Mouse (Mus musculus): ENCODE results near the gene Dus2. TPM values are rescaled to one million over a fixed set of nuclear protein-coding genes. Genes with fewer than 3 reads are reported as not detected.

Gene Dus2
- 1 to 10 TPM; 7.5 to 9.8 TPM for total RNA-seq (2023)

DNA sequence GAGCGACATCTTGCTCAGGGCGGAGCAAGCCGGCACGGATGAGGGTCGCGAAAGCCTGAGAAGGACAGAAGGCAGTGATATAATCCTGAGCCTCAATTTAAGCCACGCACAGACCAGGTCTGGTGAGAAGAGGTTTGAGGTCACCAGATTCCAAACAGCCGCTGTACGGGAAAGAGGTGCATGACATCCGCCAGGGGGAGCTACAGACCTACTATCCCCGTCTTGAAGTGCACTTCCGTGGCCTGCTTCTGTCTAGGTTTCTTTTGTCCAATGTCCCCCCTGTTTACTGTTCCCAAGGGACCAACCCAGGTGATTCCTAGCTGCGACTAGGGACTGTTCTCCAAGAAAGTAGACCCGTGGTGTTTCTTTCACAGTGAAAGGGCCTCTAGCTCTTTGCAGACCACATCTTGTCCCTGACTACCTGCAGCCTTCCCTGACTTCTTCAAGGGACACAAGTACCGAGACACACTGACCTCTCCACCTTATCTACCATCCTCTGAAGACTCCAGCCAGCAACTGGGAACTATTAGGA is at the start of gene Dus2:
Gene Dus2 (plus strand): TSS at position 482 of the 532 bp plus-strand sequence.

DNA sequence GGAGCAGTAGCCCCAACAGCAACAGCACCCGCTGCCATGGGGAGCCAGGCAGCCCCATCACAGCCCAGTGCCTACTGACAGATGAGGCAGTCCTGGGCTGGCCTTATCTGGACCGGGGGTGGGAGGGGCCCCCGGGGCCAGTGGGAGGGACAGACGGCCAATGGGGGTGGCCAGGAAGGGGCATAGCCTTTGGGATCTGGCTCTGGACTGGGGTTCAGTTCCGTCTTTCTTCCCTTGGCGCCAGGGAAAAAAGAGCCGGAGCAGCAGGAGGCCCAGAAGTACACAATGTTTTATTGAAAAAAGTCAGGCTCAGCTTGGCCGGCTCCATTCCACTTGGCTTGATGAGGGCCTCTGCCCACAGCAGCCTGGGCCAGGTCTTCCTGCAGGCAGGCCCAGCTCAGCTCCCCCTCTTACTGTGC is 47.8 kb upstream of the Dus2 start, which contains the start of gene Lcat:
Gene Lcat (minus strand): TSS at position 62 of the 419 bp plus-strand sequence.

DNA sequence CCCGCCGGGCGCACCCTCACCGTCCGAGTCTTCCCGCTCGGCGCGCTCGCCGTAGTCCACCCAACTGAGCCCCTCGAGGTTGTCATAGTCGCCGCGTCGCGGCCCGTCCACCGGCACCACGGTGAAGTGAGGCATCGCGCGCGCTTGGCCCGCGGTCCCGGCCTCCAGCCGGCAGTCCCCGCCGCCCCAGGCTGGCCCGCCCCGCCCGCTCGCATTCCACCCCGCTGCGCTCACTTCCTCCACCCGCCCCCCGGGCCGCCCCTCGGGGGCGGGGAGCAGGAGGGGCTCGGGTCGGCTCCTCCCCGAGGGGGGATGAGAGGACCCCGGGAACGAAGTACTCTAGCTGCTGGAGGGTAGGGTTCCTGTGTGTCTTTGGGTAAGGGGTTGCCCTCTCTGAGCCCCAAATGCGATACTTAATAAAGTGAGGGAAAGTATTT is 25.2 kb upstream of the Dus2 start, which contains the start of gene Slc12a4:
Gene Slc12a4 (minus strand): TSS at position 193 of the 437 bp plus-strand sequence.

DNA sequence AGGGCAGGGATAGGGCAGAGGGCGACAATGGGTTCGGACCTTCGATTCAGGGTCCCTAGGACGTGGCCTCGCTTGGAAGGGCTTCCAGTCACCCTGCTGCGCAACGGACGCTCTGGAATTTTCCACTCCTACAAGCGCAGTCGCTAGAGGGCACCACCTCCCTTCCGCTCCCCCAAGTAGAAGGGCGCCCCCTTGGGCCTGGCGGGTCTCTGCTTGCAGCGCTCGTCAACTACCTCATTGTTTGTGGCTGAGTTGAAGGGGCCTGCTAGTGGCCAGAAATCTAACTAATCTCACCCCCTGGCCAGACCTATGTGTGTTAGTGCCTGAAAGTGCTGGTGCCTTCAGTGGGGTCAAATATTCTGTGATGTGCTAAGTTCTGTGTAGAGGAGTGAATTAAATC is 11.8 kb upstream of the Dus2 start, which contains the start of gene Dpep3:
Gene Dpep3 (minus strand): TSS at position 105 of the 400 bp plus-strand sequence.

DNA sequence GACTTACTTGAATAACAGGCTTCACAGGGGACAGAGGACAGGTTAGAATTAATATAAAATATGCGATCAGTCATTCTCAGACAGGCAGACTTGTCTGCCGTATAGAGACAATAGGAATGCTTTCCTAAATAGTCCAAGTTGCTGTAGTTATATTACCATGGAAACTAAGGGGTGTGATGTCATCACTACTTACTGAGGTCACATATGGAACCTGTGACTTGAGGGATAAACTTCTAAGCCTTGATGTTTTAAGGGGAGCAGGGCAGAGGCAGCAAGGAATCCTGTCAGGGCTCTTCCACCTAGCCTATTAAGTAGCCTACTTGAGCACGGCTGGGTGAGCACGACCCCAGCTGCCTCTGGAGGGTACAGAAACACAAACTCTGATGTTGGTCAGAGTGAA is 14.7 kb downstream of the Dus2 start, which contains the start of gene Dpep2nb:
Gene Dpep2nb (minus strand): TSS at position 101 of the 400 bp plus-strand sequence.

DNA sequence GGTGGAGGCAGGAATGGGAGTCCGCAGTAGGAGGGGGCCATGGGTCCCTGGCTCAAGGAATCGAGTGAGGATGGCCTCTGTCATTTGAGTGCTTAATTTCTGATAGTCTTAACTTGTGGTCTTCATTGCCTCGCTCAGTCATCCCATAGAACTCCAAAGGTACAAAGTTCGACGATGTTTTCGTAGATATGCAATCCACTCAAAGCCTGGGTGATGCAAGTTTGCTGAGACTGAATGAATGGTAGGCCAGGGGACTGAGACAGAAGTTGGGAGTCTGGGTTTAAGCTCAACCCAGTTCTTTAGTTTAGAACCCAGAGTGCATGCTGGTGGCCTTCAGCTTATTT is 20.5 kb downstream of the Dus2 start, which contains the start of gene Ddx28:
Gene Ddx28 (minus strand): TSS at position 240 of the 344 bp plus-strand sequence.

DNA sequence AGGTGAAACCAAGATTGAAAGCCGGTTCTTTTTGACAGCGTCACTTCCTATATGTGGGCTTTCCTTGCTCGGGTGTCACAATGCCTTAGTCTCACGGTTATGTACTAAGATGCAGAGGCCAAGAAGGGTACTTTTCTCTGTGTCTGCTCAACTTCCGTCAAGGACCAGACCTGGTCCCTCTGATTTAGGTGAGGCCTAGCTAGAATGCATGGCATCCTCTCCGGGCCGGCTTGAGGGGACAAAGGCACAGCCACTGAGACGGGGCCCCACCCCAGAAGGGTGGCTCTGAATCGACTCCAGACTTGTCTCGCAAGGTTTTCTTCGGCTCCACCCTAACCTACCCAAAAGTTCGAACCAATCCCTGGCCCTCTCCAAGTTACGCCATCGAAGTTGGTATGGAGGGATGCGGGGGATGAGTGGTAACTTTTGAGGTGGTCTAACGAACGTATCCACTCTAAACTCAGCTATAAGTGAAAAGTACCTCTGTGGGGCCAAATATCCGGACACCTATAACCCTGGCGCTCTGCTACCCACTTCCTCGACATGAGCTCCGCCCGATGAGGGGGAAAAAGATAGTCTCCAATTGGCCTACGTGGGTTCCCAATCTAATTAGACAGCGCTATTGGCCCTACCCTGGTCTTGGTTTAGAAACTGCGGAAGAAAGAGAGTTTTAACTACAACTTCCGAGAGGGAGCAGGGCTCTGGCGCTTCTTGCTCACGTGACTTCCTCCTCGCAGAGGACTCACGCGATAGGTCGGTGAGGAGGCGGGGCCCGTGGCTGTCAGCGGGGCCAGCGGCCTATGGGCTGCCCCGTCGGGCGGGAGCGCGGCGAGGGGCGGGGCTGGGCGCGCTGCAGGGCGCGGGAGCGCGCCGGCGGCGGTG is 67.8 kb downstream of the Dus2 start, which contains the start of gene Nfatc3:
Gene Nfatc3 (plus strand): TSS at position 110 of the 882 bp plus-strand sequence.

Other genes with a start within 250 kb of the Dus2 start
- 1 to 10 TPM; 1.1 to 1.4 TPM for gene Gfod2, start 232.7 kb upstream of the Dus2 start, total RNA-seq (2023)
- gene Ranbp10, start 164.0 kb upstream of the Dus2 start, total RNA-seq (2023) = 10 to 100 TPM; 23.7 to 27.3 TPM
- gene Tsnaxip1, start 163.6 kb upstream of the Dus2 start, total RNA-seq (2023) = not detected
- gene Cenpt, start 138.1 kb upstream of the Dus2 start, total RNA-seq (2023) = 10 to 100 TPM; 15.2 to 21.5 TPM
- gene Thap11, start 136.2 kb upstream of the Dus2 start, total RNA-seq (2023) = 10 to 100 TPM; 35.7 to 39.1 TPM
- 10 to 100 TPM; 15.1 to 22.8 TPM for gene Nutf2, start 130.8 kb upstream of the Dus2 start, total RNA-seq (2023)
- gene Edc4, start 110.5 kb upstream of the Dus2 start, total RNA-seq (2023) = 10 to 100 TPM; 36.1 to 38.5 TPM
- gene Nrn1l, start 97.8 kb upstream of the Dus2 start, total RNA-seq (2023) = not detected
- 10 to 100 TPM; 12.3 TPM for gene Pskh1, start 90.9 kb upstream of the Dus2 start, total RNA-seq (2023)
- under 1 TPM; 0.42 to 0.68 TPM for gene Ctrl, start 57.5 kb upstream of the Dus2 start, total RNA-seq (2023)
- gene Psmb10, start 52.9 kb upstream of the Dus2 start, total RNA-seq (2023) = 10 to 100 TPM; 62.2 to 79.9 TPM
- under 1 TPM; 0.51 to 0.59 TPM for gene Lcat, start 48.0 kb upstream of the Dus2 start, total RNA-seq (2023)
- gene Slc12a4, start 25.2 kb upstream of the Dus2 start, total RNA-seq (2023) = 1 to 10 TPM; 9.6 to 9.8 TPM
- not detected for gene Dpep3, start 11.9 kb upstream of the Dus2 start, total RNA-seq (2023)
- gene Dpep2nb, start 14.6 kb downstream of the Dus2 start, total RNA-seq (2023) = not detected
- gene Ddx28, start 20.5 kb downstream of the Dus2 start, total RNA-seq (2023) = 1 to 10 TPM; 5.3 to 7.1 TPM
- gene Nfatc3, start 67.5 kb downstream of the Dus2 start, total RNA-seq (2023) = 10 to 100 TPM; 46.6 to 49.5 TPM
- gene Esrp2, start 145.6 kb downstream of the Dus2 start, total RNA-seq (2023) = not detected
- 10 to 100 TPM; 18.4 to 18.7 TPM for gene Pla2g15, start 159.1 kb downstream of the Dus2 start, total RNA-seq (2023)
- gene Slc7a6, start 177.5 kb downstream of the Dus2 start, total RNA-seq (2023) = 1 to 10 TPM; 6.5 to 8.0 TPM
- 10 to 100 TPM; 20.4 to 21.9 TPM for gene Slc7a6os, start 219.6 kb downstream of the Dus2 start, total RNA-seq (2023)
- 1 to 10 TPM; 6.9 to 8.0 TPM for gene Prmt7, start 219.6 kb downstream of the Dus2 start, total RNA-seq (2023)

Measured in neutrophil, adult 83 days (primary cell).